Mouse (Mus musculus) kidney, embryonic 16.5 days (tissue): ENCODE data around the gene Rnf167. TPM values are rescaled to one million over a fixed set of nuclear protein-coding genes. Genes with fewer than 3 reads are reported as not detected.

Experiments used
- ATAC-seq: fragments of 200-750 bp; cut with Nextera tagmentation; 2 replicates; pipeline ENCODE4 v1.8.0; 2017; ENCODE audit warnings: moderate TSS enrichment; ENCODE audit not compliant: low FRiP score, low TSS enrichment
- H3K27ac ChIP-seq: fragments of 300-500 bp; sonication (generic); 2 replicates; pipeline ENCODE4 v1.5.1; 2014; ENCODE audit warnings: low read length
- H3K27me3 ChIP-seq: fragments of 300-500 bp; sonication (generic); 2 replicates; pipeline ENCODE4 v1.6.1; 2014; ENCODE audit warnings: low read length, control low read depth, mixed read lengths; ENCODE audit not compliant: insufficient read depth
- H3K36me3 ChIP-seq: fragments of 300-500 bp; sonication (generic); 2 replicates; pipeline ENCODE4 v1.6.1; 2014; ENCODE audit warnings: low read length, control low read depth, mixed read lengths; ENCODE audit not compliant: insufficient read depth
- H3K4me1 ChIP-seq: fragments of 300-500 bp; sonication (generic); 2 replicates; pipeline ENCODE4 v1.6.1; 2014; ENCODE audit warnings: low read length, control low read depth, mixed read lengths; ENCODE audit not compliant: insufficient read depth
- H3K4me2 ChIP-seq: fragments of 300-500 bp; sonication (generic); replicated peaks from 2 replicates; pipeline ENCODE4 v1.6.1; 2014; ENCODE audit warnings: low read depth, low read length
- H3K4me3 ChIP-seq: fragments of 300-500 bp; sonication (generic); 2 replicates; pipeline ENCODE4 v1.5.1; 2014; ENCODE audit warnings: mild to moderate bottlenecking, low read length
- H3K9ac ChIP-seq: fragments of 300-500 bp; sonication (generic); replicated peaks from 2 replicates; pipeline ENCODE4 v1.6.1; 2014; ENCODE audit warnings: low read length
- H3K9me3 ChIP-seq: fragments of 300-500 bp; sonication (generic); 2 replicates; pipeline ENCODE4 v1.6.1; 2016; ENCODE audit warnings: low read length, control low read depth
- WGBS: fragments of 180-500 bp; shearing (Covaris S2); extraction: QIAGEN DNeasy Blood & Tissue Kit; methylation state at CpG from one replicate; pipeline ENCODE4 v1.1.7; 2014; 5-methylcytosine and 5-hydroxymethylcytosine counted together
- polyA plus RNA-seq: library from polyadenylated mRNA; unstranded; fragments of >200 nt; fragmentation: Nextera tagmentation; extraction: Ambion mirVana; gene quantifications from 2 replicates; pipeline ENCODE4 v1.2.1, GENCODE M21; 2015

Gene Rnf167
- polyA plus RNA-seq, 1 experiment from 2014 or later, result 130 TPM

DNA sequence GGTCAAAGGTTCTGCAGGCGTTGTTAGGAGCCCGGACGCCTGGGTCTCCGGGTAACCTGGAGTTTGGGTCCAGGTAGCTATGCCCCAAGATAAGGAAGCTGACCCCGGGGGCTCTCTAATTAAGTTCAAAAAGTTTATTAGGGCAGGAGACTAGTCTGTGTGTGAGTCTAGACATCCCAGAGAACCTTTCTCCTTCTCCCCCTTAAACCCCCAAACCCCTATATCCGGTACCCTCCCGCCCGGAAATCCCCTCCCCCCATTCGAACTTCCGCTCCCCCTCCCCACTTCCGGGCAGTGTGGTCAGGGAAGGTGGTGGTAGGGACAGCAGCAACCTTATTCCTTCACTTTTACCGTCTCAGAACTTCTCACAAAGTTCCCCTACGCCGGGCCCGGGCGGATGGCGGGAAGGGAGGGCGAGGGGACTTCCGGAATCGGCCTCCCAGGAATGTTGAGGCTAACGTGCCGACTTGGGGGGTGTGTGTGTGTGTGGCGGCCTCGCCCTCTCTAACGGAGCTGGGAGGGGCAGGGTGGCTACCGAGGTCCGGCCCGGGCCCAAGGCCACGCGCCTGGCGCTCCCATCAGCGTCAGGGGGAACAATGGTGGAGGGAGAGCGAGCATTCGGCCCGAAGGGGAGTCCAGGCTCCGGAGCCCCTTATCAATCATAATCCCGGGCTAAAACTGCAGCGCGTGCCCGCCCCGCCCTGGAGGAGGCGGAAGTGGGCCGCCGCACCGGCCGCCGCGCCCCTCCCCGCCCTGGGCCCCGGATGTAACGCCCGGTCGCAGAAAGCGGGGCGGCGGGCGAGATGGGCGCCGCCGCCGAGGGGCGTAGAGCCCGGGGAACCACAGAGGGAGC lies 6.5 kb downstream of the Rnf167 start:
- Histone ChIP-seq H3K9me3 (no peaks in the 10 kb centered on the region), H3K27me3 (no peaks in the 10 kb centered on the region), H3K36me3 (peaks cover 41% of the 10 kb centered on the region), H3K4me3 (peak overlapping the region; percentile 100), H3K4me1 (peaks cover 68% of the 10 kb centered on the region), H3K4me2 (peak overlapping the region; percentile 98), H3K27ac (peak overlapping the region; percentile 99), H3K9ac (peak overlapping the region; percentile 99)
- under 1% methylated on average over 59 of the region's 63 CpGs for WGBS
- ATAC-seq, result peak; percentile 25

DNA sequence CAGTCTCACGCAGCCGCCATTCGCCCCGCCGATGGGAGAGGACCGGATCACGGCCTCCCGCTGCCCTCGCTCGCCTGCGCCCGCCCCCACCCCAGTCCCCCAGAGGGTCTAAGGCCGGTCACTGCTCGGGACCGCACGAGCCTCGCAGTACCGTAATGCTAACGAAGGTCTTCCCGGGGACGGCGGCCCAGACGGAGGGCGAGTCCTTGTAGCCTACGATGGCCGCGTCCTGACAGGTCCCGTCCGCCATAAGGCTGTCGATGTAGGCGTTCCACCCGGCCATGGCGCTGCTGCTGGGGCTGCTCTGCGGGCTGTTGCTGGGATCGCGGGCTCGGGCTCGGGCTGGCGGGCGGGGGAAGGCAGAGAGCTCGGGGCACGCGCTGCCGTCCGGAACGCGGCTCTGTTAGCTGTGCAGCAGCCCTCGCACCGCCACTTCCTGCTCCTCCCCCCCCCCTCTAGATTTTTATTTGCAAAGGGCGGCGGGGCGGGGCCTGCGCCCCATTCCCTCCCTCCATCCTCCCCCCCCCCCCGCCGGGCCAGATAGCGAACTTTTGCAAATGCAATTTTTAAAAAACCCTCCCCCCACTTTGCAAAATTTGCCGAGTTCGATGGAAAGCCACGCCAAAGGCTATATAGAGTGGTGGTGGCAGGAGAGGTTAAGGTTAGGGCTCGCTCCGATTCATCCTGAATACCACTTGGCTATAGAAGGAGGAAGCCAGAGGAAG lies 7.3 kb downstream of the Rnf167 start, which contains the start of gene Pfn1:
Gene Pfn1 (minus strand): TSS at position 447 of the 725 bp plus-strand sequence.
- Histone ChIP-seq H3K4me1 (peaks cover 60% of the 10 kb centered on the region), H3K36me3 (peaks cover 34% of the 10 kb centered on the region), H3K9me3 (no peaks in the 10 kb centered on the region), H3K4me3 (peak within 1 kb of the TSS; percentile 100), H3K27ac (peak within 1 kb of the TSS; percentile 99), H3K9ac (peak within 1 kb of the TSS; percentile 99), H3K27me3 (no peaks in the 10 kb centered on the region), H3K4me2 (peak within 1 kb of the TSS; percentile 98)
- under 1% methylated on average over 57 of the region's 61 CpGs for WGBS
- peak; percentile 39 for ATAC-seq

DNA sequence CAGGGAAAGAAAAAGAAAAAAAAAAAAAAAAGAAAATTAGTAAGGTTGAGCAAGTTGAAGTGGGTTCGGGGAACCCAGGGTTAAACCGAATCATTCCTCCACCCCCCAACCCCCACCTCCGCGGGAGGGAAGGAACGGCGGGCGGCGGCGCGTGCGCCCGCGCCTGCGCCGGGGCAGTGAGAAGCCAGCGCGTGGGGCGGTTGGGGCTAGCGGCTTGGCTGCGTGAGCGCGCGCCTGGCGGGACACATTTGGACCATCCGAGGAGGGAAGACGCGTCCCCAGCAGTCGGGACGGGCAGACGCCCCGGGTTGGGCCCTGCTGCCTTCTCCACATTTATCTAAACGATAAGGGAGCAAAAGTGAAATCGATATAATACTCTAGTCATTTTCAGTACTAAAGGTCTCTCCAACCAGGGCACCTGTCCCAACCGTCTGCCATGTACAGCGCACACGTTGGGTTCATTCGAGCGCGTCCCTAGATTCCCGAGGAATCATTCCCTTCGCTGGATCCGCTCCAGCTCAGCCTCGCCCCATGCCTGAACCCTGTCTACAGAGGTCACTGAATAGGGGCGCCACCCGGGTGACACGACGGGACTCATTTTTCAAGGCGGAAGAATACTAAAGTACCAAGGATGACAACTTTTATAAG lies 8.0 kb downstream of the Rnf167 start:
- peak; percentile 60 for ATAC-seq
- WGBS, result under 1% methylated on average over 48 of the region's 48 CpGs
- H3K9ac ChIP-seq, result peak overlapping the region; percentile 99
- peak overlapping the region; percentile 100 for H3K4me3 ChIP-seq
- H3K9me3 ChIP-seq, result no peaks in the 10 kb centered on the region
- peak overlapping the region; percentile 99 for H3K27ac ChIP-seq
- peaks cover 53% of the 10 kb centered on the region for H3K4me1 ChIP-seq
- H3K27me3 ChIP-seq, result no peaks in the 10 kb centered on the region
- H3K36me3 ChIP-seq, result peaks cover 27% of the 10 kb centered on the region
- H3K4me2 ChIP-seq, result peak overlapping the region; percentile 98

DNA sequence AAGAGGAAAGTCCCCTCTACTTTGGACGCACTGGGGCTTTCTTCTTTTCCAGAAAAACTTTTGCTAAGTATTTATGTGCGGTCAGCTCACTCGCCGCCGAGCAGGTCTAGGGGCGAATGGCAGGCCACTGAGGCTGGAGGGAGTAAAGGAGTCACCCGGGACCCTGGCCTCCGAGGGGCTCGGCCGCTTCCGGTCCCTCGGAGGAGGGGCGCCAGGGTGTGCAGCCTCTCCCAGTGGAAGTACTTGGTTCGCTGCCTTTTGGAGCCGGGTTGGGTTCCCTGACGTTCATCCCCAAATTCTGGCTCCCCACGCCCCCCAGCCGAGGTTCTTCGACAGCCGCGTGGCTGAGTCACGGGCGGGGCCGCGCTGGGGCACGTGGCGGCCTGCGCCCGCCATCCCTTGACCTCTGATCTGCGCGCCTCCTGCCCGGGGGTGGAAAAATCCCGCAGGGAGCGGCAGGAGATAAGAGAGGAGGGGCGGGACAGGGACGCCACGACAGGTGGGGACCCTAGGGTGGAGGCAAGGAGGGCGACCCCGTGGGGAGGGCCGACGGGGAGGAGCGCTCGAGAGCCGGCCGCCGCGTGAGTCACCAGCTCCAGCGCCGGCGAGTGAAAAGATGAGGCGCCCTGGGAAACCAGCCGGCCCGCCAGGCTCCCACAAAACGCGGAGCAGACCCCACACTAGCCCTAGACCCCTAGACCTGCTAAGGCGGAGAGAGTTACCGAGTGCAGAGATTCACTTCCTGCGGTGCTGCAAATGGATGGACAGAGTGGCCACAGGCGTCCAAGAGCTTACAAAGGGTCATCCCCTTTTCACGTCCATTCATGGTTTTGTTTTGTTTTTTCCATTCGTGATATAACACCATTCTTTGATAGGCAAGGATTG lies 8.8 kb downstream of the Rnf167 start:
- Histone ChIP-seq H3K4me2 (peak overlapping the region; percentile 98), H3K36me3 (peaks cover 27% of the 10 kb centered on the region), H3K9ac (peak overlapping the region; percentile 99), H3K27me3 (no peaks in the 10 kb centered on the region), H3K4me1 (peaks cover 48% of the 10 kb centered on the region), H3K27ac (peak overlapping the region; percentile 99), H3K4me3 (peak overlapping the region; percentile 100), H3K9me3 (no peaks in the 10 kb centered on the region)
- 1% methylated on average over 58 of the region's 61 CpGs for WGBS
- ATAC-seq, result peak; percentile 44

DNA sequence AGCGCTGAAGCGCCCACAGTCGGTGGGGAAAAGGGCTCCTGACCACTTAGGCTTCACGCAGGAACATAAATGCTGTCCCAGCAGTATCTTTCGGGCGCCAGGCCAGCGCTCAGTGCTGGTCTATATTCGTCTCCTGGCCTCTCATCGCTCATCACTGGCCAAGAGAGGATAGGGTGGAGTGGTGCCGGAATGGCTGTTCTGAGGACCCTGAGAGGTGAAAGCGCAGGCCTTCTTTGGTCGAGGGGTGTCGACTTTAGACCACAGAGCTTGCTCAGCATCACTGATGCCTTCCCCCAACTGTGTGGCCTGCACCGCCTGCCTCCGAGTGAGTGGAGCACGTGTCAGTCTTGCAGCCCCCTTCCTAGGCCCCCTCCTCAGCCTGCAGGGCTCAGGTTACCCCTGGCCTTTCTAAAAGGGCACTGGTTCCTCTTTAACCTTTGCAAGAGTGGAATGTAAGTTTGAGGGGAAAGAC lies 9.5 kb downstream of the Rnf167 start:
- Histone ChIP-seq H3K27ac (peak overlapping the region; percentile 99), H3K27me3 (no peaks in the 10 kb centered on the region), H3K9me3 (no peaks in the 10 kb centered on the region), H3K9ac (peak overlapping the region; percentile 99), H3K4me3 (peak overlapping the region; percentile 100), H3K4me1 (peaks cover 41% of the 10 kb centered on the region), H3K4me2 (peak overlapping the region; percentile 98), H3K36me3 (peaks cover 21% of the 10 kb centered on the region)
- ATAC-seq, result 0 out of 2 replicates have a peak, but pooled peaks have one; percentile 8
- 11% methylated on average over 16 of the region's 16 CpGs for WGBS

DNA sequence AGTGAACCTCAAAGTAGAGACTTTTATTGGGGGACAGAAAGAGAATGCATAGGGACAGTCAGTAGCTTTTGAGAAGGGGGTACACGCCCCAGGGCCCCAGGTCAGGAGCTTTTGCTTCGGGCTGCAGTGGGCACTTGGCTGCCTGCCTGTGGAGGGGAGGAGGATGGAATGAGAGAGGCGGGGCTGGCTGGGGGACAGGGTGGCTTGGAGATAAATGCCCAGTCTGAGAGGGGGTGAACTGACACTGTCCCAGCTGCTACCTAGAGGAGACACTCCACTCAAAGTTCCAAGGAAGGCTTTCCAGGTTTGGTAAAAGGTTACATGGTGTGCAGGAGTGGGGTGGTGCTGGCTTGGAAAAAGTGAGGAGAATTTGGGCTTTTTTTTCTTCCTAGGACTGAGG lies 9.9 kb downstream of the Rnf167 start, which contains the start of gene Eno3:
Gene Eno3 (plus strand): TSS at position 239 of the 400 bp plus-strand sequence.
- peak within 1 kb of the TSS; percentile 99 for H3K27ac ChIP-seq
- peak within 1 kb of the TSS; percentile 99 for H3K9ac ChIP-seq
- peak within 1 kb of the TSS; percentile 98 for H3K4me2 ChIP-seq
- peak within 1 kb of the TSS; percentile 100 for H3K4me3 ChIP-seq
- no peaks in the 10 kb centered on the region for H3K27me3 ChIP-seq
- H3K9me3 ChIP-seq, result no peaks in the 10 kb centered on the region
- no peak for ATAC-seq
- peaks cover 20% of the 10 kb centered on the region for H3K36me3 ChIP-seq
- H3K4me1 ChIP-seq, result peaks cover 37% of the 10 kb centered on the region
- 7% methylated on average over 3 of the region's 3 CpGs for WGBS

DNA sequence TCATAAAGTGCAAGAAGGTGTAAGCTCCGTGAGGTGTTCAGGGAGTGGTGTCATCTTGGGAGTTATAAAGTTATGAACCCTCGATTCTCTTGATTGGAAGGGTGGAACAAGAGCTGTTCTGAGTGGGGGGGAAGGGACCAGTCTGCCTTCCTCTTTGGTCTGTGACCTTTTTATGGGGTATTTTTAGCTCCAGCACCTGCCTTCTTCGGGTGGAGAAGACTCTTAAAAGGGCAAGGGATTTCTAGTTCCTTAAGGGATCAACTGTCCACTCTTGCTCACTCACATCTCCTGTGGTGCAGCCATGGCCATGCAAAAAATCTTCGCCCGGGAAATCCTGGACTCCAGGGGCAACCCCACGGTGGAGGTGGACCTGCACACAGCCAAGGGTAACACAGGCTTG lies 10.5 kb downstream of the Rnf167 start:
- 28% methylated on average over 6 of the region's 6 CpGs for WGBS
- Histone ChIP-seq H3K4me3 (no peak overlapping the region), H3K4me1 (peaks cover 31% of the 10 kb centered on the region), H3K27ac (0 out of 2 replicates have a peak overlapping the region, but pooled peaks have one; percentile 99), H3K27me3 (no peaks in the 10 kb centered on the region), H3K36me3 (peaks cover 18% of the 10 kb centered on the region), H3K9ac (peak overlapping the region; percentile 4; the same call in 1 of the 2 replicates), H3K4me2 (no peak overlapping the region), H3K9me3 (no peaks in the 10 kb centered on the region)
- no peak for ATAC-seq

DNA sequence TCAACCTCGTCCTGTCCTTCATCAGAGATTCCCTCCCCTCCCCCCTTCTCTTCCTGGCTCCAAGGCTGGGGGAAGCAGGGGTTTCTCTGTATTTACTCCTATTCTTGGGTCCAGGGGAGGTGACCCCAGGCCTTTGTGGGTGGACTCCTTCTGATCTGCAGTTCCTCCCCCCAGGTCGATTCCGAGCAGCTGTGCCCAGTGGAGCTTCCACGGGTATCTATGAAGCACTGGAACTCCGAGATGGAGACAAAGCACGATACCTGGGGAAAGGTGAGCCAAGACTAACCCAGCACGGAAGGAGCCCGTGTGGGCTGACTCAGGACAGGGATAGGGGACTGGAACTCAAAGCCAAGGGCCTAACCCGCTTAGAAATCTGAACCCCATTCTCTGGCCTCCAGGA lies 11.0 kb downstream of the Rnf167 start:
- WGBS, result 36% methylated on average over 9 of the region's 9 CpGs
- peak overlapping the region; percentile 3; the same call in 1 of the 2 replicates for H3K9ac ChIP-seq
- peaks cover 18% of the 10 kb centered on the region for H3K36me3 ChIP-seq
- no peak for ATAC-seq
- H3K4me3 ChIP-seq, result no peak overlapping the region
- H3K4me2 ChIP-seq, result no peak overlapping the region
- no peaks in the 10 kb centered on the region for H3K27me3 ChIP-seq
- no peaks in the 10 kb centered on the region for H3K9me3 ChIP-seq
- H3K4me1 ChIP-seq, result peaks cover 26% of the 10 kb centered on the region
- no peak overlapping the region for H3K27ac ChIP-seq
